Mouse (Mus musculus) liver, embryonic 14.5 days (tissue): ENCODE results near the gene Efemp2.
"Not testable (repeated sequence)": the region's sequence is repeated elsewhere in the genome, so short reads cannot be mapped to it uniquely, and the experiment has no call there.

ENCODE experiments used
- CTCF ChIP-seq: IDR thresholded peaks from 2 replicates; pipeline ENCODE4 v1.5.1; 2016; ENCODE audit warnings: antibody characterized with exemption, low read depth, control low read depth
- EP300 ChIP-seq: IDR thresholded peaks from 2 replicates; pipeline ENCODE4 v1.6.1; 2016; ENCODE audit warnings: antibody characterized with exemption, low read depth

DNA sequence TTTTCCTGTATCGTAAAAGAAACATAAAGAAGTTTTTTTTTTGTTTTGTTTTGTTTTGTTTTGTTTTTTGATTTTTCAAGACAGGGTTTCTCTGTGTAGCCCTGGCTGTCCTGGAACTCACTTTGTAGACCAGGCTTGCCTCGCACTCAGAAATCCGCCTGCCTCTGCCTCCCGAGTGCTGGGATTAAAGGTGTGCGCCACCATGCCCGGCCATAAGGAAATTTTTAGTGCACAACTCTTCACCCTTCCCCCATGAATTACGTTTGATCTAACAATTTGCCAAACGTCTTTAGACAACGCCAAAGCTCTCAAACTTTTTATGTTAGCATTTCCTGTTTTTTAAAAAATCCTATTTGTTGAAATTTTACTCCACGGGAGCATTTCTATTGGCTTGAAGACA lies 16.0 kb downstream of the Efemp2 start:
- not testable (repeated sequence) for TF ChIP-seq CTCF, EP300
